Mouse (Mus musculus) heart, postnatal 4 days (tissue): Measurements from ENCODE around the gene Spg20. TPM values are rescaled to one million over a fixed set of nuclear protein-coding genes. Genes with fewer than 3 reads are reported as not detected.

Experiments
- DNase-seq: peaks from one replicate; pipeline ENCODE4 v3.0.0; 2021
- microRNA-seq, 2 experiments: library from miRNA; unstranded; fragments of <30 nt; microRNA quantifications; one replicate each; pipeline ENCODE4 v1.2.0; 2021 to 2022
- total RNA-seq, 2 experiments: library from RNA; stranded (reverse); gene quantifications; 2 replicates each; pipeline ENCODE4 v1.2.3; 2021

Gene Spg20
- total RNA-seq, 2 experiments from 2014 or later, result 43.4 to 48.1 TPM

DNA sequence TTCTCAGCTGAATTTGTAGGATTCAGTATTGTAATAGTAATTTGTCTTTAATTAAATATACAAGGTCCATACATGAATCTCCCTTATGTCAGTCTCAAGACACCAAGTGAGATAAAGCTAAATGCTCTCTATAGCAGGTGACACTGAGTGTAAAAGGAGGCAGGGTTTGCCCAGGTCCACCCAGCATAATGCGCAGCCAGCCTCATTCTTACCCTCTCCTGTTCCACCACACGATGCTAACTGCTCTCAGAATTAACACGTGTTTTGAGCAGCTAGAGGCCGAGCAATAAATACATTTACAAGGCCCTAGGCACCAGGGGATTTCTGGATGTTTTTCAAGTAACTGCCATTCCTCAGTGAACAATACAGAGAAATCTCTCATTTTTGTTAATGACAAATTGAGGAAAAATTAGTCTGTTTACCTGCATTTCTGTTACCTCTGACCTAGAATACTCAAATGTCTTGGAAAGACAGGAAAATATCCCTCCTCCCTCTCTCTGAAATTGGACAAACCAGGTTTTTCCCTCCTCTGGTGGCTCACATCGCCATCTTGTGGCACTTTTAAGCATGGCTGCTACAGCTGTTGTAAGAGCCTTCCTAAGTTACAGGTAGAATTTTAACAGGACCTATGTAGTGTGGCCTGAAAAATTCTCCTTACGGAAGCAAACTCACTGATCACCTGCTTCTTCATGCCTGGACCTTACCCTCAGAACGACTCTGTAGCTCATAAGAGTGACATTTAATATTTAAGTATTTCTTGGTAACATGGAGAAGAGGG, 39.9 kb downstream of the Spg20 start:
- DNase-seq, result peak; percentile 73

DNA sequence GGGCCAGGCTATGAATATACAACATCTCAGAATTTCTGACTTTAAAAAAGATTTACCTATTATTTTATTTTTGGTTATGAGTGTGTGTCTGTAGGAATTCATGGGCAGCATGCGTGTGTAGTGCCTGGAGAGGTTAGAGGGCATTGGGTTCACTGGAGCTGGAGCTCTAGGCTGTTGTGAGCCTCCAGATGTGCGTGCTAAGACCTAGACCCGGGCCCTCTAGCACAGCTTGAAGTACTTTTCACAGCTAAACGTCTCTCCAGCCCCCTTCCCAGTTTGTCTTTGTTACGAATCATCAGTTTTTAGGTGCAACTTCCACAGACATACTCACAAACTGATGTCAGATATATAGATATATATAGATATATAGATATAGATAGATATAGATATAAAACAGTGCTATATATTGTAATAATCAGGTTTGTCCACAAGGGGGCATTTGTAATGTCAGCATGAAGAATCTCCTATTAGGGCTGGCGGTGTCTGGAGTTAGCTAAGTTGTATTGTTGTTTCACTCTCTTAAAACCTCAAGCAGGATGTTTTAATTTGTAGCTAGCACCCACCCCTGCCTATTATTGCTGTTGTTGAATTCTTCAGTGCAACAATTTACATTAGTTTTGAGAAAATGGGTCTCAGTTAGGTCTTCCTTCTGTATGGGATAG, 40.9 kb downstream of the Spg20 start:
- DNase-seq, result no peak

- DNase-seq, result no peak
Measured at GRCm38 (mm10) chr3:55154163-55154562, 42.3 kb downstream of the Spg20 start.

- DNase-seq, result no peak
Measured at GRCm38 (mm10) chr3:55157413-55157812, 45.5 kb downstream of the Spg20 start.

- DNase-seq, result no peak
Measured at GRCm38 (mm10) chr3:55161144-55161543, 49.2 kb downstream of the Spg20 start.

DNA sequence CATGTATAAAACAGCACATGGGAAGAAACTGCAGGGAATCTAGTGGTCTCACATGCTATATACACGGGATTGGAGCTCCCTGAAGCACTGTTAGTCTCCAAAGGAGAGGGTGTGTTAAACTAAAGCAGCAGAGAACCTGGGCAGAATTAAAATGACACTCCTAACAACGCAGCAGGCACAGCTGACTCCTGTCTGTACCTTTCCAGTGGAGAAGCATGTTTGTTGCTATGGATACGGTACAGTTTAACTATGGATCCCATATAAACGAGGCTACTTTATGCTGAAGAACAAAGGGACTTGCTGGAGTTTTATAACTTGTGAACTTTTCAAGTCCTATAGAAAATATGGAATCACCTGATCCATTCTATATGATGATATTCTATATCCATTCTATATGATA, 51.6 kb downstream of the Spg20 start:
- no peak for DNase-seq

- DNase-seq, result no peak
Measured at GRCm38 (mm10) chr3:55172478-55172877, 60.6 kb downstream of the Spg20 start.

DNA sequence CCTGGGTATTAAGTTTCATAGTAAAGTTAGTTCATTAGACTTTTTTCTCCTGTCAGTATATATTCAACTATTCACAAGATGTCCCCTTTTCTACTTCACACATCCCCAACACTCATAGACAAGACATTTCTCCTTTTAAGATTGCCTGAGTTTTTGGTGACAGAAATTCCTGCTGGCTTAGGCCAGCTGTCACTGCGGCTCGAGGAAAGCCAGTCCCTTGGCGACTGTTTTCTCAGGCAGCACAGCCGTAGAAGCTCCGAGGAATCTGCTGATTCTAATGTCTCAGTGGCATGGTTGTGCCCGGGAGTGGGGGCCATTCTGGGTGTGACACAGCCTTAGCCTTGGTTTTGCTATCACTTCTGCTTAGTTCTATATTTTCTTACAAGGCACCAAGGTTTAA, 65.4 kb downstream of the Spg20 start:
- DNase-seq, result no peak

DNA sequence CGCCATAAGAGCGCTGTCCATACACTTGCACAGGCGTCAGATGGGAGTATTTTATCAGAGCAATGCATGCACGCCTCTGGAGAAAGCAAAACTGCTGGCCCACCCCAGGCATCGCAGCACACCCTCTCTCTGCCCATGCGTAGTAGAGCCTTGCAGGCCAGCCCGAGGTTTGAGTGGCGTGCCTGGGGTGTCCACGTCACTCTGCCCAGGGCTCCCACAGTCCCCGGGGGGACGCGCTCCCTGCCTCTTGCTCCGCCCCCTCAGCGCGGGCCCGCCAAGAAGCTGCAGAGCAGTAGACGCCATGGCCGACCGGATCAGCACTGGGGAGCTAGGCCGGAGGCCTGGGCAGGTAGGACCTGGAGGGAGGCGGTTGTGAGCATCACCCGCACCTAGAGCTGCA, 69.9 kb downstream of the Spg20 start, which contains the start of gene Sohlh2:
Sohlh2 (plus strand) TSS at position 263 of the 400 bp plus-strand sequence.
- no peak for DNase-seq

Small RNA genes within 50 kb of the gene (microRNA-seq; reads per million reads assigned to microRNA genes)
- 0 reads per million in 2 experiments for gene Gm22029

Other genes starting within 250 kb of the Spg20 start
- gene Sertm1, start 196.2 kb upstream of the Spg20 start, total RNA-seq, result under 1 TPM; 0.57 to 0.77 TPM
- gene Ccna1, start 56.6 kb upstream of the Spg20 start, total RNA-seq, result under 1 TPM; 0.88 to 0.91 TPM
- under 1 TPM in 1 of 2 experiments, not detected in 1; 0.18 TPM for gene Ccdc169, start 25.2 kb downstream of the Spg20 start, total RNA-seq
- under 1 TPM in 1 of 2 experiments, not detected in 1; 0.19 TPM for gene Sohlh2, start 69.9 kb downstream of the Spg20 start, total RNA-seq
- gene Dclk1, start 130.3 kb downstream of the Spg20 start, total RNA-seq, result 10 to 100 TPM; 13.8 to 14.0 TPM